Mouse (Mus musculus): ENCODE data around the gene Dlgap4.

The Dlgap4 gene

GRCm38 (mm10) chr2:156736846-156737245, 123.3 kb downstream of the Dlgap4 start:
- no peak for DNase-seq (ENCODE audit: low read depth, low spot score)

GRCm38 (mm10) chr2:156737976-156738375, 124.5 kb downstream of the Dlgap4 start:
- no peak for DNase-seq (ENCODE audit: low read depth, low spot score)

GRCm38 (mm10) chr2:156741265-156741664, 127.8 kb downstream of the Dlgap4 start:
- DNase-seq (ENCODE audit: low read depth, low spot score) = no peak

GRCm38 (mm10) chr2:156741998-156742397, 128.5 kb downstream of the Dlgap4 start:
- no peak for DNase-seq (ENCODE audit: low read depth, low spot score)

GRCm38 (mm10) chr2:156743248-156743647, 129.7 kb downstream of the Dlgap4 start:
- no peak for DNase-seq (ENCODE audit: low read depth, low spot score)

- DNase-seq (ENCODE audit: low read depth, low spot score) = no peak
Observed at GRCm38 (mm10) chr2:156744414-156744813, 130.9 kb downstream of the Dlgap4 start.

GRCm38 (mm10) chr2:156747315-156747714, 133.8 kb downstream of the Dlgap4 start:
- no peak for DNase-seq (ENCODE audit: low read depth, low spot score)

- DNase-seq (ENCODE audit: low read depth, low spot score) = no peak
Observed at GRCm38 (mm10) chr2:156749687-156750086, 136.2 kb downstream of the Dlgap4 start.

- no peak for DNase-seq (ENCODE audit: low read depth, low spot score)
Observed at GRCm38 (mm10) chr2:156756937-156757336, 143.4 kb downstream of the Dlgap4 start.

GRCm38 (mm10) chr2:156760843-156761505, 147.5 kb downstream of the Dlgap4 start:
- no peak for DNase-seq (ENCODE audit: low read depth, low spot score)

GRCm38 (mm10) chr2:156761521-156762278, 148.2 kb downstream of the Dlgap4 start:
- DNase-seq (ENCODE audit: low read depth, low spot score) = no peak

- DNase-seq (ENCODE audit: low read depth, low spot score) = no peak
Observed at GRCm38 (mm10) chr2:156762499-156762898, 149.0 kb downstream of the Dlgap4 start.

GRCm38 (mm10) chr2:156763101-156763500, 149.6 kb downstream of the Dlgap4 start:
- DNase-seq (ENCODE audit: low read depth, low spot score) = no peak

GRCm38 (mm10) chr2:156764022-156764421, 150.5 kb downstream of the Dlgap4 start:
- no peak for DNase-seq (ENCODE audit: low read depth, low spot score)

GRCm38 (mm10) chr2:156764747-156765146, 151.2 kb downstream of the Dlgap4 start:
- DNase-seq (ENCODE audit: low read depth, low spot score) = no peak

GRCm38 (mm10) chr2:156765593-156765992, 152.1 kb downstream of the Dlgap4 start:
- DNase-seq (ENCODE audit: low read depth, low spot score) = no peak

GRCm38 (mm10) chr2:156766227-156767019, 152.9 kb downstream of the Dlgap4 start:
- no peak for DNase-seq (ENCODE audit: low read depth, low spot score)

- no peak for DNase-seq (ENCODE audit: low read depth, low spot score)
Observed at GRCm38 (mm10) chr2:156767108-156767507, 153.6 kb downstream of the Dlgap4 start.

GRCm38 (mm10) chr2:156769274-156769673, 155.8 kb downstream of the Dlgap4 start:
- no peak for DNase-seq (ENCODE audit: low read depth, low spot score)

GRCm38 (mm10) chr2:156773470-156773869, 160.0 kb downstream of the Dlgap4 start:
- no peak for DNase-seq (ENCODE audit: low read depth, low spot score)

- no peak for DNase-seq (ENCODE audit: low read depth, low spot score)
Observed at GRCm38 (mm10) chr2:156774035-156774737, 160.7 kb downstream of the Dlgap4 start.

Measured in brain, embryonic 18.5 days (tissue).